Mouse (Mus musculus): ENCODE measurements around the gene Cnot1. TPM values are rescaled to one million over a fixed set of nuclear protein-coding genes. Genes with fewer than 3 reads are reported as not detected.

Cnot1 gene
- total and polyA plus RNA-seq, 3 experiments, result 142 to 182 (median 146) TPM

GRCm38 (mm10) chr8:95837266-95837665 lies 30.0 kb upstream of the Cnot1 start:
- Histone ChIP-seq H3K4me3 (replicated peaks in 1 of 3; ENCODE audit: low read depth in 2 of 3, low read length in 2 of 3, poor library complexity in 1 of 3) (no peak overlapping the region), H3K9me3 (replicated peaks; ENCODE audit: low read length) (no peaks in the 10 kb centered on the region), H3K9ac (ENCODE audit: insufficient read depth, low read depth) (no peak overlapping the region), H3K4me2 (ENCODE audit: insufficient read depth, low read depth, poor library complexity, severe bottlenecking) (no peak overlapping the region), H3K27me3 (replicated peaks) (no peaks in the 10 kb centered on the region), H3K27ac (ENCODE audit: insufficient read depth, low read depth) (no peak overlapping the region), H3K4me1 (ENCODE audit: control insufficient read depth in 1 of 2, insufficient read depth in 2 of 2) (peaks cover 6 to 18% of the 10 kb centered on the region in 2 experiments), H3K36me3 (replicated peaks in 1 of 2; ENCODE audit: control insufficient read depth in 1 of 2, insufficient read depth in 1 of 2, low read length in 1 of 2) (peaks cover 50 to 64% of the 10 kb centered on the region in 2 experiments), H3K79me2 (replicated peaks; ENCODE audit: control insufficient read depth, extremely low read depth, insufficient read depth, poor library complexity, severe bottlenecking) (no peaks in the 10 kb centered on the region)
- TF ChIP-seq USF2 (conservative IDR thresholded peaks at IDR 0.05; ENCODE audit: low read depth, low read length) (no peak), CHD2 (IDR thresholded peaks at IDR 0.05; ENCODE audit: low read length) (no peak), JUN (IDR thresholded peaks at IDR 0.05; ENCODE audit: insufficient read depth, low read depth, low read length) (no peak), MEF2A (IDR thresholded peaks at IDR 0.05; ENCODE audit: borderline replicate concordance, low read depth, low read length) (no peak), ETS1 (conservative IDR thresholded peaks at IDR 0.05; ENCODE audit: low read depth, low read length) (no peak), KAT2A (IDR thresholded peaks at IDR 0.05; ENCODE audit: insufficient replicate concordance, low read length) (no peak), TCF12 (IDR thresholded peaks at IDR 0.05; ENCODE audit: low read depth, low read length) (no peak), SIN3A (IDR thresholded peaks at IDR 0.05; ENCODE audit: low read length) (no peak), TBP (conservative IDR thresholded peaks at IDR 0.05; ENCODE audit: low read depth, low read length) (no peak), MAX (IDR thresholded peaks at IDR 0.05; ENCODE audit: low read length) (no peak), CTCF (conservative IDR thresholded peaks at IDR 0.05 in 1 of 2, IDR thresholded peaks at IDR 0.05 in 1 of 2; ENCODE audit: low read depth in 2 of 2, low read length in 2 of 2) (no peak), ELF1 (IDR thresholded peaks at IDR 0.05; ENCODE audit: low read depth, low read length) (no peak), NELFE (IDR thresholded peaks at IDR 0.05; ENCODE audit: low read depth, low read length) (no peak), MYC (IDR thresholded peaks at IDR 0.05; ENCODE audit: low read depth, low read length) (no peak), MXI1 (IDR thresholded peaks at IDR 0.05; ENCODE audit: low read depth, low read length) (no peak), SMC3 (IDR thresholded peaks at IDR 0.05; ENCODE audit: low read depth, low read length) (no peak), EP300 (IDR thresholded peaks at IDR 0.05; ENCODE audit: low read length) (no peak)
- DNase-seq (ENCODE audit: extremely low read depth), result no peak
- dilution Hi-C loops (cut with MboI; ENCODE audit: extremely low pct_ligation_motif_present, extremely low pct_unique_long_range_greater_than_20kb, low sequenced_read_pairs), result no loop called here
- in situ Hi-C loops (cut with MboI; ENCODE audit: low pct_ligation_motif_present, low pct_unique_long_range_greater_than_20kb, low sequenced_read_pairs), result no loop called here

- in situ Hi-C loops (cut with MboI; ENCODE audit: low pct_ligation_motif_present, low pct_unique_long_range_greater_than_20kb, low sequenced_read_pairs), result no loop called here
- DNase-seq (ENCODE audit: extremely low read depth), result no peak
These were observed 28.6 kb upstream of the Cnot1 start for GRCm38 (mm10) chr8:95835891-95836290.

More at GRCm38 (mm10) chr8:95835891-95836290, 28.6 kb upstream of the Cnot1 start:
- H3K4me2 ChIP-seq (ENCODE audit: insufficient read depth, low read depth, poor library complexity, severe bottlenecking), result no peak overlapping the region
- no peak overlapping the region for H3K9ac ChIP-seq (ENCODE audit: insufficient read depth, low read depth)
- TF ChIP-seq USF1 (IDR thresholded peaks at IDR 0.05; ENCODE audit: low read depth, low read length), result no peak
- no peak overlapping the region for H3K4me3 ChIP-seq (replicated peaks in 1 of 3; ENCODE audit: low read depth in 2 of 3, low read length in 2 of 3, poor library complexity in 1 of 3)
- H3K79me2 ChIP-seq (replicated peaks; ENCODE audit: control insufficient read depth, extremely low read depth, insufficient read depth, poor library complexity, severe bottlenecking), result no peaks in the 10 kb centered on the region
- no peaks in the 10 kb centered on the region for H3K9me3 ChIP-seq (replicated peaks; ENCODE audit: low read length)
- peaks cover 36 to 58% of the 10 kb centered on the region in 2 experiments for H3K36me3 ChIP-seq (replicated peaks in 1 of 2; ENCODE audit: control insufficient read depth in 1 of 2, insufficient read depth in 1 of 2, low read length in 1 of 2)
- peaks cover 8 to 24% of the 10 kb centered on the region in 2 experiments for H3K4me1 ChIP-seq (ENCODE audit: control insufficient read depth in 1 of 2, insufficient read depth in 2 of 2)
- H3K27ac ChIP-seq (ENCODE audit: insufficient read depth, low read depth), result no peak overlapping the region
- no peaks in the 10 kb centered on the region for H3K27me3 ChIP-seq (replicated peaks)
- dilution Hi-C loops (cut with MboI; ENCODE audit: extremely low pct_ligation_motif_present, extremely low pct_unique_long_range_greater_than_20kb, low sequenced_read_pairs), result no loop called here
